Mouse (Mus musculus): ENCODE data around the gene Sirt3.

- no peak for TF ChIP-seq CTCF (IDR thresholded peaks at IDR 0.05; ENCODE audit: low read depth, low read length)
- no peak for TF ChIP-seq POLR2A (IDR thresholded peaks at IDR 0.05; ENCODE audit: extremely low read depth, insufficient read depth, low read length)
These were observed 17.3 kb downstream of the Sirt3 start for GRCm38 (mm10) chr7:140864761-140865160.
